Mouse (Mus musculus): ENCODE measurements around the gene Slc35e4.

- TF ChIP-seq REST (IDR thresholded peaks at IDR 0.05; ENCODE audit: insufficient read depth, insufficient read length) (no peak), POLR2A (IDR thresholded peaks at IDR 0.05; ENCODE audit: insufficient read length, low read depth) (no peak), TCF3 (IDR thresholded peaks at IDR 0.05; ENCODE audit: insufficient read length, low read depth) (no peak), POLR2AphosphoS2 (IDR thresholded peaks at IDR 0.05; ENCODE audit: insufficient read length, low read depth) (no peak), TCF12 (IDR thresholded peaks at IDR 0.05; ENCODE audit: insufficient read depth, poor library complexity, severe bottlenecking) (no peak), MYOD1 (IDR thresholded peaks at IDR 0.05; ENCODE audit: control insufficient read depth in 1 of 3, insufficient read length in 2 of 3, low read depth in 2 of 3) (peak in 2 of 3 experiments; percentile 58 to 71), USF1 (IDR thresholded peaks at IDR 0.05; ENCODE audit: low read depth) (peak; percentile 99), MAX (IDR thresholded peaks at IDR 0.05; ENCODE audit: low read depth) (no peak)
These were observed 17.2 kb upstream of the Slc35e4 start, which contains the start of gene Tcn2 for GRCm38 (mm10) chr11:3931511-3932211.

Data from myocyte (in vitro differentiated cells).